Mouse (Mus musculus) limb, embryonic 12.5 days (tissue): ENCODE data around the gene Sult3a1. TPM values are rescaled to one million over a fixed set of nuclear protein-coding genes. Genes with fewer than 3 reads are reported as not detected.
A peak's percentile ranks its signal among the peaks of the same experiment; 100 is the strongest.
"Not testable (repeated sequence)": the region's sequence is repeated elsewhere in the genome, so short reads cannot be mapped to it uniquely, and the experiment has no call there.

ENCODE experiments used
- ATAC-seq: fragments of 200-750 bp; cut with Nextera tagmentation; 2 replicates; pipeline ENCODE4 v1.8.0; 2017; ENCODE audit warnings: low read depth, moderate TSS enrichment; ENCODE audit not compliant: insufficient number of reproducible peaks, insufficient read depth, low FRiP score, low TSS enrichment
- H3K27ac ChIP-seq: fragments of 300-500 bp; sonication (generic); 2 replicates; pipeline ENCODE4 v1.5.1; 2016; ENCODE audit warnings: mild to moderate bottlenecking, moderate library complexity
- H3K27me3 ChIP-seq: fragments of 300-500 bp; sonication (generic); 2 replicates; pipeline ENCODE4 v1.6.1; 2016; ENCODE audit warnings: mild to moderate bottlenecking, moderate library complexity
- H3K36me3 ChIP-seq: fragments of 300-500 bp; sonication (generic); 2 replicates; pipeline ENCODE4 v1.6.1; 2016; ENCODE audit warnings: mild to moderate bottlenecking, moderate library complexity
- H3K4me1 ChIP-seq: fragments of 300-500 bp; sonication (generic); replicated peaks from 2 replicates; pipeline ENCODE4 v1.6.1; 2016
- H3K4me2 ChIP-seq: fragments of 300-500 bp; sonication (generic); 2 replicates; pipeline ENCODE4 v1.6.1; 2016; ENCODE audit warnings: mild to moderate bottlenecking, moderate library complexity
- H3K4me3 ChIP-seq: fragments of 300-500 bp; sonication (generic); replicated peaks from 2 replicates; pipeline ENCODE4 v1.5.1; 2016; ENCODE audit warnings: mild to moderate bottlenecking
- H3K9ac ChIP-seq: fragments of 300-500 bp; sonication (generic); replicated peaks from 2 replicates; pipeline ENCODE4 v1.6.1; 2016; ENCODE audit warnings: mild to moderate bottlenecking, moderate library complexity
- H3K9me3 ChIP-seq: fragments of 300-500 bp; sonication (generic); 2 replicates; pipeline ENCODE4 v1.6.1; 2016; ENCODE audit warnings: mild to moderate bottlenecking, moderate library complexity
- WGBS: fragments of 180-500 bp; shearing (Covaris S2); methylation state at CpG from one replicate; pipeline ENCODE4 v1.1.7; 2016; 5-methylcytosine and 5-hydroxymethylcytosine counted together
- polyA plus RNA-seq: library from polyadenylated mRNA; unstranded; fragments of >200 nt; fragmentation: Nextera tagmentation; extraction: Ambion mirVana; gene quantifications from 2 replicates; pipeline ENCODE4 v1.2.1, GENCODE M21; 2016

The Sult3a1 gene
- polyA plus RNA-seq, result not detected in 2 replicates

GRCm38 (mm10) chr10:33857421-33857820, at the start of gene Sult3a1:
Sult3a1 (plus strand) TSS chr10:33857721.
- Histone ChIP-seq H3K36me3 (no peaks in the 10 kb centered on the region), H3K4me1 (no peaks in the 10 kb centered on the region), H3K9me3 (no peaks in the 10 kb centered on the region), H3K4me2 (no peak within 1 kb of the TSS), H3K9ac (no peak within 1 kb of the TSS), H3K27ac (no peak within 1 kb of the TSS), H3K27me3 (no peaks in the 10 kb centered on the region), H3K4me3 (no peak within 1 kb of the TSS)
- ATAC-seq, result no peak

- Histone ChIP-seq H3K9ac (no peak overlapping the region), H3K36me3 (no peaks in the 10 kb centered on the region), H3K27ac (no peak overlapping the region), H3K4me3 (no peak overlapping the region), H3K9me3 (no peaks in the 10 kb centered on the region), H3K27me3 (no peaks in the 10 kb centered on the region), H3K4me1 (no peaks in the 10 kb centered on the region), H3K4me2 (no peak overlapping the region)
- WGBS, result 35% methylated on average over 1 of the region's 1 CpGs
- no peak for ATAC-seq
Observed at GRCm38 (mm10) chr10:33811807-33812206, 45.7 kb upstream of the Sult3a1 start.

GRCm38 (mm10) chr10:33814266-33814665, 43.3 kb upstream of the Sult3a1 start:
- Histone ChIP-seq H3K4me2 (no peak overlapping the region), H3K36me3 (no peaks in the 10 kb centered on the region), H3K4me3 (no peak overlapping the region), H3K9me3 (no peaks in the 10 kb centered on the region), H3K9ac (no peak overlapping the region), H3K27ac (no peak overlapping the region), H3K4me1 (no peaks in the 10 kb centered on the region), H3K27me3 (no peaks in the 10 kb centered on the region)
- no peak for ATAC-seq

GRCm38 (mm10) chr10:33816923-33817322, 40.6 kb upstream of the Sult3a1 start:
- no peaks in the 10 kb centered on the region for H3K9me3 ChIP-seq
- 87% methylated on average over 1 of the region's 1 CpGs for WGBS
- no peak for ATAC-seq

GRCm38 (mm10) chr10:33820892-33821291, 36.6 kb upstream of the Sult3a1 start:
- H3K27me3 ChIP-seq, result no peaks in the 10 kb centered on the region
- no peak overlapping the region for H3K4me3 ChIP-seq
- H3K9ac ChIP-seq, result no peak overlapping the region
- 90% methylated on average over 3 of the region's 3 CpGs for WGBS
- no peaks in the 10 kb centered on the region for H3K36me3 ChIP-seq
- no peak overlapping the region for H3K4me2 ChIP-seq
- no peaks in the 10 kb centered on the region for H3K9me3 ChIP-seq
- ATAC-seq, result no peak
- no peak overlapping the region for H3K27ac ChIP-seq
- no peaks in the 10 kb centered on the region for H3K4me1 ChIP-seq

More at GRCm38 (mm10) chr10:33816923-33817322, 40.6 kb upstream of the Sult3a1 start:
- no peak overlapping the region for H3K4me2 ChIP-seq
- no peaks in the 10 kb centered on the region for H3K27me3 ChIP-seq
- no peak overlapping the region for H3K4me3 ChIP-seq
- H3K27ac ChIP-seq, result no peak overlapping the region
- H3K4me1 ChIP-seq, result no peaks in the 10 kb centered on the region
- H3K36me3 ChIP-seq, result no peaks in the 10 kb centered on the region
- no peak overlapping the region for H3K9ac ChIP-seq

- no peaks in the 10 kb centered on the region for H3K9me3 ChIP-seq
- H3K9ac ChIP-seq, result no peak overlapping the region
- no peaks in the 10 kb centered on the region for H3K36me3 ChIP-seq
- H3K27ac ChIP-seq, result no peak overlapping the region
- H3K4me3 ChIP-seq, result no peak overlapping the region
- H3K4me2 ChIP-seq, result no peak overlapping the region
- no peaks in the 10 kb centered on the region for H3K4me1 ChIP-seq
- H3K27me3 ChIP-seq, result no peaks in the 10 kb centered on the region
- ATAC-seq, result no peak
- 77% methylated on average over 2 of the region's 2 CpGs for WGBS
Observed at GRCm38 (mm10) chr10:33865994-33866393, 8.5 kb downstream of the Sult3a1 start.

GRCm38 (mm10) chr10:33870441-33870840, 12.9 kb downstream of the Sult3a1 start:
- WGBS, result 6% methylated on average over 1 of the region's 1 CpGs

GRCm38 (mm10) chr10:33872672-33873398, 15.3 kb downstream of the Sult3a1 start:
- Histone ChIP-seq H3K9me3 (no peaks in the 10 kb centered on the region), H3K4me1 (no peaks in the 10 kb centered on the region), H3K27me3 (no peaks in the 10 kb centered on the region), H3K4me3 (no peak overlapping the region), H3K36me3 (no peaks in the 10 kb centered on the region), H3K4me2 (no peak overlapping the region), H3K27ac (no peak overlapping the region), H3K9ac (no peak overlapping the region)
- 78% methylated on average over 2 of the region's 2 CpGs for WGBS
- no peak for ATAC-seq

More at GRCm38 (mm10) chr10:33870441-33870840, 12.9 kb downstream of the Sult3a1 start:
- no peaks in the 10 kb centered on the region for H3K36me3 ChIP-seq
- no peak for ATAC-seq
- no peak overlapping the region for H3K4me3 ChIP-seq
- no peaks in the 10 kb centered on the region for H3K27me3 ChIP-seq
- no peak overlapping the region for H3K9ac ChIP-seq
- no peak overlapping the region for H3K27ac ChIP-seq
- H3K9me3 ChIP-seq, result no peaks in the 10 kb centered on the region
- no peaks in the 10 kb centered on the region for H3K4me1 ChIP-seq
- H3K4me2 ChIP-seq, result no peak overlapping the region

- WGBS, result 90% methylated on average over 2 of the region's 2 CpGs
- not testable (repeated sequence) for H3K4me3 ChIP-seq, ATAC-seq, H3K36me3 ChIP-seq, H3K9ac ChIP-seq, H3K4me2 ChIP-seq, H3K27me3 ChIP-seq, H3K27ac ChIP-seq, H3K4me1 ChIP-seq
- H3K9me3 ChIP-seq, result peaks cover 19% of the 10 kb centered on the region
Observed at GRCm38 (mm10) chr10:33882411-33882810, 24.9 kb downstream of the Sult3a1 start.

GRCm38 (mm10) chr10:33901520-33901919, 44.0 kb downstream of the Sult3a1 start:
- 89% methylated on average over 1 of the region's 1 CpGs for WGBS
- H3K27ac ChIP-seq, H3K9me3 ChIP-seq, H3K9ac ChIP-seq, H3K27me3 ChIP-seq, ATAC-seq, H3K4me2 ChIP-seq, H3K36me3 ChIP-seq, H3K4me3 ChIP-seq, H3K4me1 ChIP-seq: not testable (repeated sequence)

GRCm38 (mm10) chr10:33904530-33905481, 47.3 kb downstream of the Sult3a1 start, which contains the start of gene Rsph4a:
Rsph4a (plus strand) TSS chr10:33905111.
- Histone ChIP-seq H3K9me3 (no peaks in the 10 kb centered on the region), H3K4me2 (peak within 1 kb of the TSS; percentile 68), H3K36me3 (no peaks in the 10 kb centered on the region), H3K9ac (peak within 1 kb of the TSS; percentile 35; the same call in 1 of the 2 replicates), H3K27ac (no peak within 1 kb of the TSS), H3K4me3 (peak within 1 kb of the TSS; percentile 37), H3K27me3 (no peaks in the 10 kb centered on the region), H3K4me1 (peaks cover 5% of the 10 kb centered on the region; the same call in 1 of the 2 replicates)
- ATAC-seq, result peak; percentile 92
- WGBS, result 8% methylated on average over 17 of the region's 17 CpGs
